Mouse (Mus musculus): Measurements from ENCODE around the gene Pcnx3. TPM values are rescaled to one million over a fixed set of nuclear protein-coding genes. Genes with fewer than 3 reads are reported as not detected.
A peak's percentile ranks its signal among the peaks of the same experiment; 100 is the strongest.

Gene Pcnx3
- 27.6 and 30.8 TPM in 2 replicates for polyA plus RNA-seq (2014; fragmentation: Nextera tagmentation; extraction: Ambion mirVana)

DNA sequence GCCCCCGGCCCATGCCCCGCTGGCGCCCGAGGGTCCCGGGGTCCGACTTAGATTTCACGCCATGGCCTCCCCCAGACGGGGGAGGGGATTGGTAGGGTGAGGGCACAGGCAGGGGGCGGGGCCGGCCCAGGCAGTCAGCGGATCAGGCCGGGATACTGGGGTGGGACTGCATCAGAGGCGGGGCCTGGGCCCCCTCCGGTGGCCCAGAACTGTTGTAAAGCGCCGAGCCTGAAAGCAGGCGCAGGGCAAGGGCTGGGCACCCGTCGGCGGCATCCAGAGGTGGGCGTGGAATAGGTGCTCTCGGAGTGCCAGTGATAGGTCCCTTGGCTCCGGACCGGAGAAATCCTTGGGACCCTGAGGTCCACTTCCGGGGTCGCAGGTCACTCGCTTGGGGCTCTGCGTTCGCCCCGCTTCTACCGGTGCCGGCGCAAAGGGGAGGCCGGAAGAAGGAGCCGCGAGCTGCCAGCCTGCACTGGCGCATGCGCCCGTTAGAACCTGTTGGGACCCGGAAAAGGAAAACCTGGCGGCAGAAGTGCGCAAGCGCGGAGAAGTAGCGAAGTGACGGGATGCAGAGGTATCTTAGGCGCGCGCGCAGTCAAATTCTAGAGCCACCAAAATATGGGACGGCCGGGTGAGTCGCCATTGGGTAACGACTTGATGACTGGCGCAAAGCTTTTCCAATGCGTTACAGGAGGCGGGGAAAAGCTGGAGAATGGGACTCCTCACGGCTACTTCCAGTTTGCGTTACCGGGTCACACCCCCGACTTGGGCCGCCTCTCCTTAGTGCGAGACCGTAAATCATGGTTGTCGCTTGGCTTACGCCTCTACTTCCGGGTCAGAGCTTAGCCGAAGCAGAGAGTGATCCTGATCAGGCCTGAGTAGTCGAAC is at the start of gene Pcnx3, which contains the start of gene Map3k11:
TSS of gene Pcnx3 (minus strand) at position 709 of the 888 bp plus-strand sequence.
TSS of gene Map3k11 (plus strand) at position 543 of the 888 bp plus-strand sequence.
- peak within 1 kb of the TSS; percentile 78 for H3K4me3 ChIP-seq (ENCODE audit: low read depth, low read length)
- peak; percentile 90 for ATAC-seq (replicated peaks; ENCODE audit: low FRiP score, low TSS enrichment, low read depth)
- peak within 1 kb of the TSS; percentile 99 for H3K4me2 ChIP-seq (ENCODE audit: low read length)
- no peaks in the 10 kb centered on the region for H3K9me3 ChIP-seq (ENCODE audit: control insufficient read depth, low read length)
- H3K36me3 ChIP-seq (ENCODE audit: control insufficient read depth, insufficient read depth, low read length): peaks cover 48% of the 10 kb centered on the region
- H3K27ac ChIP-seq (ENCODE audit: low read depth): peak within 1 kb of the TSS; percentile 81
- no peaks in the 10 kb centered on the region for H3K27me3 ChIP-seq (replicated peaks; ENCODE audit: control insufficient read depth, insufficient read depth, low read length)
- DNase-seq (ENCODE audit: low spot score): peak; percentile 94
- peaks cover 35% of the 10 kb centered on the region for H3K4me1 ChIP-seq (replicated peaks; ENCODE audit: control insufficient read depth, insufficient read depth, low read length)
- under 1% methylated on average over 69 of the region's 69 CpGs for WGBS
- H3K9ac ChIP-seq (ENCODE audit: low read length): peak within 1 kb of the TSS; percentile 72

DNA sequence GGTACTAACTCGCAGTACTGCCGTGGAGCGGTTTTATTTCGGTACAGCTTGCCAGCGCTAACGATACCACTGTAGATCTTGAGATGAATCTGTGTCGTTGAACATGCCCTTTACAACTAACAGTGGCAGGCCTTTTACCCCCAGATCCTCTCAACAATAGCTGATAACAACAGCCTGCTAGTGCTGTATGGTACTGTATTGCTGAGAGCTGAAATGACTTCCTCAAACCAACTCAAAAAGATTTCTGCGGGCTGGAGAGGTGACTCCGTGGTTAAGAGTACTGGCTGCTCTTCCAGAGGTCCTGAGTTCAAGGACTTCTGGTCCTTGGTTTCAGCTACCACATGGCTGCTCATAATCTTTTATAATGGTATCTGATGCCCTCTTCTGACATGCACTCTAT is 45.6 kb upstream of the Pcnx3 start:
- Histone ChIP-seq H3K9me3 (ENCODE audit: control insufficient read depth, low read length) (no peaks in the 10 kb centered on the region), H3K4me3 (ENCODE audit: low read depth, low read length) (no peak overlapping the region), H3K27me3 (replicated peaks; ENCODE audit: control insufficient read depth, insufficient read depth, low read length) (0 out of 2 replicates have a peak, but pooled peaks cover 4% of the 10 kb centered on the region), H3K27ac (ENCODE audit: low read depth) (no peak overlapping the region), H3K9ac (ENCODE audit: low read length) (no peak overlapping the region), H3K4me1 (replicated peaks; ENCODE audit: control insufficient read depth, insufficient read depth, low read length) (peaks cover 16% of the 10 kb centered on the region), H3K36me3 (ENCODE audit: control insufficient read depth, insufficient read depth, low read length) (no peaks in the 10 kb centered on the region; the same call in 1 of the 2 replicates), H3K4me2 (ENCODE audit: low read length) (no peak overlapping the region)
- ATAC-seq (replicated peaks; ENCODE audit: low FRiP score, low TSS enrichment, low read depth) (no peak), DNase-seq (ENCODE audit: low spot score) (no peak)
- WGBS: 80% methylated on average over 9 of the region's 9 CpGs

DNA sequence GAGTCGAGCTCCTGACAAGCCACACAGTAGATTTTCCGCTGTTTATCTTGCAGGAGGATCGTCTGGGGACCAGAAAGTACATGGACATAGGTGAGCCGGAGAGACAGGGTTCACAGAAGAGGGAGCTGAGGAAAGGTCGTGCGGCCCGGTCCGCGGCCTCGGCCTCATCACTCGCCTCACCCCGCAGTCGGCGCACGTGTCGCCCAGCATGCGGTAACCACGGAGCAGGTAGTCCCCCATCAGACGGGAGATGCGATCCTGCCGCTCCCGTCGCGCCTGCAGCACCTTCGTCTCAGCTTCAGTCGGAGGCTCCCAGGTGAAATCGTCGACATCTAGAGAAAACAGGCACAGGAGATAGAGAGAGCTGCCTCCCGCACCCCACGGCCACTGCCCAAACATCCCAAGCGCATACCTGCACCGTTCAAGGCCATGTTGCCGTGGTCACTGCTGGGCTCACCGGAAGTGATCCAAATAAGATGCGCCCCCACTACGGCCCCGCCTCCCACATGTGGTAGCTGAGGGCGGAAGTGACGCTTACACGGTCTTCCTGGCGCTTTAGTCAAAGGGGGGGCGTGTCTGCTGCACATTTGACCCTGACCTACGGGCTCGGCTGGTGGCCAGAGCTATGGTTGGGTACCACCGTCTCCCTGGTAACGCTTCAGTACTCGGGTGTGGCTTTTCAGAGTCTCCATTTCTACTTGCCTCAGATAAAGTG is 42.7 kb upstream of the Pcnx3 start:
- peak overlapping the region; percentile 97 for H3K4me2 ChIP-seq (ENCODE audit: low read length)
- no peak overlapping the region for H3K27ac ChIP-seq (ENCODE audit: low read depth)
- peaks cover 38% of the 10 kb centered on the region for H3K4me1 ChIP-seq (replicated peaks; ENCODE audit: control insufficient read depth, insufficient read depth, low read length)
- DNase-seq (ENCODE audit: low spot score) (peak; percentile 96), ATAC-seq (replicated peaks; ENCODE audit: low FRiP score, low TSS enrichment, low read depth) (peak; percentile 85)
- under 1% methylated on average over 47 of the region's 47 CpGs for WGBS
- no peaks in the 10 kb centered on the region for H3K9me3 ChIP-seq (ENCODE audit: control insufficient read depth, low read length)
- H3K27me3 ChIP-seq (replicated peaks; ENCODE audit: control insufficient read depth, insufficient read depth, low read length): 0 out of 2 replicates have a peak, but pooled peaks cover 4% of the 10 kb centered on the region
- peak overlapping the region; percentile 78 for H3K9ac ChIP-seq (ENCODE audit: low read length)
- H3K36me3 ChIP-seq (ENCODE audit: control insufficient read depth, insufficient read depth, low read length): no peaks in the 10 kb centered on the region; the same call in 1 of the 2 replicates
- peak overlapping the region; percentile 84 for H3K4me3 ChIP-seq (ENCODE audit: low read depth, low read length)

DNA sequence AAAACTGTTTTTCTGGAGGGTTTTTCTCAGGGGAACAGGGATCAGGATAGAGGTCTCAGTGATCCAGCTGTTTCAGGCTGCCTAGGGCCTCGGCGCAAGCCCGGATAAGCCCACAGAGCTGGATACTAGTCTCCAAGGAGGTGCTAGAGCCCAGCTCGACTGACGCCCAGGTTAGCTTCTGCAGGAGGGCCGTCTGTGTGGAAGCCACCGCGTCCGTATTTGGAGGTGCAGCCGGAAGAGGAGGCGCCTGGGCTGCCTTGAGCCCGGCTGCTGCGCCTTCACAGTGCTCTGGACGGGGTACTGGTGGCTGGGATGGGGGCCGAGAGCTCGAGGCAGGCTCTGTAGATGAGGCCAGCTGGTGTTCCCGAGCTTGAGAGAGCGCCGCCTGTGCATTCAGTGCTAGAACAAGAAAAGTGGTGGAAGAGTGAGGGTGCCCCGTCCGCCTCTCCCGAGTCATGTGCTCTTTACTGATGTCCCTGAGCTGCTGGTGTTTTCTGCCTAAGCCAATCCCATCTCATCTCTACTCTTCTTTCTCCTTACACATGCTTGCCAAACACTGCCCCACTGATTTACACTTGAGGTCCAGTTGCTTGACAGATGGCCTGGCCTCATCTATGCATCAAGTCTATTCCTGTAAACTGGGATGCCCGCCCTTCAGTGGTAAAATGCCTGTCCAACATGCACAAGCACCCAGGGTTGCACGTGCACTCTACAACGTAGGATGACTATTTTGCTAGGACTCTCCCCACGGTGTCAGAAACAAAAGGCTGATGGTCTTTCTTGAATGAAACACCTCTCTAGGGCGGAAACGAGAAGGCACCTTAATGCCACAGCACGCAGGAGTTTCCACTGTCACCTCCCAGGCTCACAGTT is 41.8 kb upstream of the Pcnx3 start:
- Histone ChIP-seq H3K9ac (ENCODE audit: low read length) (peak overlapping the region; percentile 78), H3K4me3 (ENCODE audit: low read depth, low read length) (peak overlapping the region; percentile 84), H3K27me3 (replicated peaks; ENCODE audit: control insufficient read depth, insufficient read depth, low read length) (no peaks in the 10 kb centered on the region), H3K9me3 (ENCODE audit: control insufficient read depth, low read length) (no peaks in the 10 kb centered on the region), H3K27ac (ENCODE audit: low read depth) (no peak overlapping the region), H3K4me1 (replicated peaks; ENCODE audit: control insufficient read depth, insufficient read depth, low read length) (peaks cover 42% of the 10 kb centered on the region), H3K4me2 (ENCODE audit: low read length) (peak overlapping the region; percentile 97), H3K36me3 (ENCODE audit: control insufficient read depth, insufficient read depth, low read length) (no peaks in the 10 kb centered on the region; the same call in 1 of the 2 replicates)
- ATAC-seq (replicated peaks; ENCODE audit: low FRiP score, low TSS enrichment, low read depth) (no peak), DNase-seq (ENCODE audit: low spot score) (no peak)
- WGBS: 74% methylated on average over 29 of the region's 29 CpGs

DNA sequence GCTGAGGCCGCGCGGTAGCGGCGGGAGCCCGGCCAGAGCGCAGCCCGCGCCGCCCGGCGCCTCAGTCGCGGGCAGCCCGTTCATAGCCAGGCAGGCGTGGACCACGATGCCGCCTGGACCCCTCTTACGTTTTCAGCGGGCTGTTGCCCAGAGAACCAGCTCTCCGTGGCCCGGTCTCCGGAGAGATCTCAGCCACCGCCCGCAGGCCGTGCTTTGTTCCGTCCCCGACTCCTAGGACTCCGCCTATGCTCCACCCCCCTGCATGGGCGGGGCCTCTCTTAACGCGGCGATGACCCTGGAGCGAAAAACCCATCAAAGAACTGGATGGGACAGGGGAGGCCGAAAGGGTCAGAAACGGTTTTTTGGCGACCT is 40.7 kb upstream of the Pcnx3 start, which contains the start of gene Fam89b:
TSS of gene Fam89b (minus strand) at position 210 of the 372 bp plus-strand sequence.
- Histone ChIP-seq H3K27me3 (replicated peaks; ENCODE audit: control insufficient read depth, insufficient read depth, low read length) (no peaks in the 10 kb centered on the region), H3K36me3 (ENCODE audit: control insufficient read depth, insufficient read depth, low read length) (peaks cover 4% of the 10 kb centered on the region), H3K27ac (ENCODE audit: low read depth) (peak within 1 kb of the TSS; percentile 90), H3K4me2 (ENCODE audit: low read length) (peak within 1 kb of the TSS; percentile 98), H3K9ac (ENCODE audit: low read length) (peak within 1 kb of the TSS; percentile 99), H3K4me3 (ENCODE audit: low read depth, low read length) (peak within 1 kb of the TSS; percentile 92), H3K4me1 (replicated peaks; ENCODE audit: control insufficient read depth, insufficient read depth, low read length) (peaks cover 52% of the 10 kb centered on the region), H3K9me3 (ENCODE audit: control insufficient read depth, low read length) (no peaks in the 10 kb centered on the region)
- DNase-seq (ENCODE audit: low spot score): peak; percentile 93
- ATAC-seq (replicated peaks; ENCODE audit: low FRiP score, low TSS enrichment, low read depth): peak; percentile 75
- WGBS: 0% methylated on average over 37 of the region's 37 CpGs

DNA sequence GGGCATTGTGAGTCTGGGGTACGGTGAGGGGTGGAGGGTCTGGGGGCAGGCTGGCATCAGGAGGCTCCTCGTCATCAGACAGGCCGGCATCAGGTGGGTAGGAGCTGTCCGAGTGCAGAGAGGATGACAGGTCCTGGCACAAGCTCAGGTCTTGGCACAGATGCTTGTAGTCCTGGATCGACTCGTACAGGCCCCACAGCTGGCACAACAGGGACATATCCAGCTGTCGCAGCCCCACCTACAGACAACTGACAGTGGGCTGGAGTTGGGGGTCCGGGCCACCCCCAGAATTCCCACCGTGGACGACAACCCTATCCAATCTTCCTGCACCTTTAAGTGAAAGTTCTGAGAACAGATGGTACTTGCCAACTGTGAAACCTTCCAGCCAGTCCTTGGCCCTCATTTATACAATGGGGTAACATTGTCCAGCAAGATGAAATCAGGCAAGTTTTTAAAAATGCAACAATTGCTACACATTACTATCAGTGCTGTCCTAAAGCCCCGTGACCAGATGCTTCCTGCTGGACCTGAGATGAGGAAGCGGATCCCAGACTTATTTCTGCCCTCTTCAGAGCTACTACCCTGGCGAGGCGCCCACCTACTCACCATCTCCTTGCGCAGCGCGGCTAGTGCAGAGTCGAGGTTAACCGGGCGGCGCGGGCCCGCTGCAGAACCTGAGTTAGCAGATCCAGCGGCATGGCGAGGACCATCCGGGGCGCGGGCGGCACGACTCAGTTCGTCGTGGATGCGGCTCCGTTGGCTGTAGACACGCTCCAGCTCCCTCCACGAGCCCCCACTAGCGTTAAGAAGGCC is 40.1 kb upstream of the Pcnx3 start:
- Histone ChIP-seq H3K9me3 (ENCODE audit: control insufficient read depth, low read length) (no peaks in the 10 kb centered on the region), H3K27me3 (replicated peaks; ENCODE audit: control insufficient read depth, insufficient read depth, low read length) (no peaks in the 10 kb centered on the region), H3K4me1 (replicated peaks; ENCODE audit: control insufficient read depth, insufficient read depth, low read length) (peaks cover 57% of the 10 kb centered on the region), H3K9ac (ENCODE audit: low read length) (peak overlapping the region; percentile 99), H3K4me3 (ENCODE audit: low read depth, low read length) (peak overlapping the region; percentile 92), H3K4me2 (ENCODE audit: low read length) (peak overlapping the region; percentile 98), H3K36me3 (ENCODE audit: control insufficient read depth, insufficient read depth, low read length) (peaks cover 10% of the 10 kb centered on the region), H3K27ac (ENCODE audit: low read depth) (peak overlapping the region; percentile 90)
- DNase-seq (ENCODE audit: low spot score) (peak; percentile 81), ATAC-seq (replicated peaks; ENCODE audit: low FRiP score, low TSS enrichment, low read depth) (peak; percentile 13)
- WGBS: 9% methylated on average over 37 of the region's 37 CpGs

DNA sequence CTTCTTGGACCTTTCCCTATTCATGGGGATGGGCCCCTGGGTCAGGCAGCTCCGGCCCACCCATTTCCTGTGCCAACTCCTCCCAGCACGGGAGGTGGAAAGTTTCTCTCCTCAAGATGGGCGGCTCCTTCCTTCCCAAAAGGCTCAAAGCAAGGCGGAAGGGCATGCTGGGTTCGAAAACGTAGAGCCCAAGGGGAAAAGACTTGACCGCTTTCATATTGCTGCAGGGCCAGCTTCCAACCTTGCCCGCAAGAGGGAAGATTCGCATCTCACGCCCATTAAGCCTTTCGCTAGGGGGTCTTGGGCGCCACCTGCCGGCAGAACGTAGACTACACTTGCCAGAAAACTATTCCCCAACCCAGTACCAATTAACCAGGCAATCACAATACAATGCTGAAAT is 39.0 kb upstream of the Pcnx3 start:
- ATAC-seq (replicated peaks; ENCODE audit: low FRiP score, low TSS enrichment, low read depth) (no peak), DNase-seq (ENCODE audit: low spot score) (peak; percentile 99)
- Histone ChIP-seq H3K36me3 (ENCODE audit: control insufficient read depth, insufficient read depth, low read length) (peaks cover 12% of the 10 kb centered on the region), H3K27me3 (replicated peaks; ENCODE audit: control insufficient read depth, insufficient read depth, low read length) (no peaks in the 10 kb centered on the region), H3K4me3 (ENCODE audit: low read depth, low read length) (peak overlapping the region; percentile 92), H3K27ac (ENCODE audit: low read depth) (no peak overlapping the region), H3K9ac (ENCODE audit: low read length) (peak overlapping the region; percentile 30; the same call in 1 of the 2 replicates), H3K4me1 (replicated peaks; ENCODE audit: control insufficient read depth, insufficient read depth, low read length) (peaks cover 57% of the 10 kb centered on the region), H3K9me3 (ENCODE audit: control insufficient read depth, low read length) (no peaks in the 10 kb centered on the region), H3K4me2 (ENCODE audit: low read length) (peak overlapping the region; percentile 98)
- WGBS: 2% methylated on average over 14 of the region's 14 CpGs
